Mouse (Mus musculus): ENCODE measurements around the gene Slc16a14.

- no peak for TF ChIP-seq CTCF (conservative IDR thresholded peaks at IDR 0.05; ENCODE audit: low read length)
- no peak for TF ChIP-seq NANOG (IDR thresholded peaks at IDR 0.05; ENCODE audit: borderline replicate concordance, low read length)
- TF ChIP-seq POU5F1 (IDR thresholded peaks at IDR 0.05; ENCODE audit: borderline replicate concordance, low read length), result no peak
Measured at GRCm38 (mm10) chr1:84883889-84884288, 51.0 kb downstream of the Slc16a14 start.
